Mouse (Mus musculus) megakaryocyte, embryonic 14.5 days (primary cell): Measurements from ENCODE around the gene Sephs1. TPM values are rescaled to one million over a fixed set of nuclear protein-coding genes. Genes with fewer than 3 reads are reported as not detected.

Experiments
- H3K27me3 ChIP-seq: replicated peaks from 2 replicates; pipeline ENCODE3; 2012; ENCODE audit warnings: inconsistent platforms
- H3K36me3 ChIP-seq: replicated peaks from 2 replicates; pipeline ENCODE3; 2012; ENCODE audit warnings: low read length, inconsistent platforms, mixed read lengths
- H3K4me1 ChIP-seq: 2 replicates; pipeline ENCODE4 v1.6.1; 2012; ENCODE audit warnings: inconsistent platforms
- H3K4me3 ChIP-seq: replicated peaks from 2 replicates; pipeline ENCODE3; 2012; ENCODE audit warnings: moderate library complexity, mild to moderate bottlenecking, inconsistent platforms
- H3K9me3 ChIP-seq: 2 replicates; pipeline ENCODE4 v1.6.1; 2012; ENCODE audit warnings: inconsistent platforms
- FLI1 ChIP-seq: IDR thresholded peaks from 2 replicates; pipeline ENCODE4 v1.6.1; 2012; ENCODE audit warnings: low read length, inconsistent platforms, mixed read lengths
- GATA1 ChIP-seq: IDR thresholded peaks from 3 replicates; pipeline ENCODE4 v1.6.1; 2012; ENCODE audit warnings: mixed read lengths, low read length, inconsistent platforms, borderline replicate concordance
- polyA plus RNA-seq: library from polyadenylated mRNA; stranded (reverse); fragments of >175 nt; gene quantifications from 2 replicates; pipeline ENCODE4 v1.2.3, GENCODE M21; 2012; ENCODE audit warnings: low replicate concordance; ENCODE audit not compliant: insufficient read depth

The Sephs1 gene
- polyA plus RNA-seq, 1 experiment: 2.5 TPM

GRCm38 (mm10) chr2:4958039-4958438 is 76.7 kb downstream of the Sephs1 start:
- Histone ChIP-seq H3K27me3 (no peaks in the 10 kb centered on the region), H3K4me3 (no peak overlapping the region), H3K9me3 (no peaks in the 10 kb centered on the region), H3K36me3 (no peaks in the 10 kb centered on the region), H3K4me1 (no peaks in the 10 kb centered on the region)
- TF ChIP-seq GATA1 (no peak), FLI1 (no peak)

Other genes with a start within 250 kb of the Sephs1 start
- 4.1 TPM in 1 of 2 replicates, not detected in the other for gene Prpf18, start 229.5 kb upstream of the Sephs1 start, polyA plus RNA-seq
- gene Bend7, start 163.7 kb upstream of the Sephs1 start, polyA plus RNA-seq: not detected in 2 replicates
- gene Phyh, start 37.5 kb downstream of the Sephs1 start, polyA plus RNA-seq: 3.0 TPM in 1 of 2 replicates, not detected in the other
- not detected in 2 replicates for gene Ucma, start 94.6 kb downstream of the Sephs1 start, polyA plus RNA-seq
- 3.9 and 6.6 TPM in 2 replicates for gene Mcm10, start 131.2 kb downstream of the Sephs1 start, polyA plus RNA-seq
- gene Optn, start 182.5 kb downstream of the Sephs1 start, polyA plus RNA-seq: 5.1 and 24.7 TPM in 2 replicates